Mouse (Mus musculus): ENCODE measurements around the gene Zfp217. TPM values are rescaled to one million over a fixed set of nuclear protein-coding genes. Genes with fewer than 3 reads are reported as not detected.
A peak's percentile ranks its signal among the peaks of the same experiment; 100 is the strongest.

The Zfp217 gene
- polyA plus RNA-seq, 2 experiments: 2.3 to 4.8 TPM

GRCm38 (mm10) chr2:170175661-170176150, 27.8 kb upstream of the Zfp217 start:
- H3K4me1 ChIP-seq (replicated peaks; ENCODE audit: control insufficient read depth in 2 of 2, insufficient read depth in 2 of 2, low read length in 1 of 2): peaks cover 26 to 43% of the 10 kb centered on the region in 2 experiments
- no peak for TF ChIP-seq CTCF (IDR thresholded peaks at IDR 0.05; ENCODE audit: low read depth)
- TF ChIP-seq EP300 (IDR thresholded peaks at IDR 0.05; ENCODE audit: low read depth): 0 out of 2 replicates have a peak, but pooled peaks have one; percentile 29

GRCm38 (mm10) chr2:170175190-170175589, 27.3 kb upstream of the Zfp217 start:
- Histone ChIP-seq H3K4me2 (ENCODE audit: low read depth) (peak overlapping the region; percentile 31; the same call in 1 of the 2 replicates), H3K36me3 (replicated peaks; ENCODE audit: control insufficient read depth, insufficient read depth, low read depth) (no peaks in the 10 kb centered on the region), H3K9me3 (ENCODE audit: control insufficient read depth, low read length) (no peaks in the 10 kb centered on the region), H3K27me3 (ENCODE audit: control insufficient read depth, insufficient read depth, low read length) (no peaks in the 10 kb centered on the region), H3K4me1 (replicated peaks; ENCODE audit: control insufficient read depth in 2 of 2, insufficient read depth in 2 of 2, low read length in 1 of 2) (peaks cover 26 to 43% of the 10 kb centered on the region in 2 experiments), H3K27ac (peak overlapping the region; percentile 68), H3K9ac (replicated peaks) (peak overlapping the region; percentile 29), H3K4me3 (ENCODE audit: insufficient read depth in 1 of 2, low read depth in 2 of 2, low read length in 2 of 2) (no peak overlapping the region)
- peak; percentile 51 for ATAC-seq (ENCODE audit: insufficient read depth)
- no peak for TF ChIP-seq CTCF (IDR thresholded peaks at IDR 0.05; ENCODE audit: low read depth)
- 47% methylated on average over 3 of the region's 3 CpGs for WGBS (ENCODE audit: insufficient replicate concordance)
- DNase-seq (ENCODE audit: low read depth in 3 of 3, low spot score in 3 of 3): no peak

More at GRCm38 (mm10) chr2:170175661-170176150, 27.8 kb upstream of the Zfp217 start:
- Histone ChIP-seq H3K27ac (peak overlapping the region; percentile 68), H3K36me3 (replicated peaks; ENCODE audit: control insufficient read depth, insufficient read depth, low read depth) (no peaks in the 10 kb centered on the region), H3K9ac (replicated peaks) (peak overlapping the region; percentile 29), H3K27me3 (ENCODE audit: control insufficient read depth, insufficient read depth, low read length) (no peaks in the 10 kb centered on the region), H3K4me3 (ENCODE audit: insufficient read depth in 1 of 2, low read depth in 2 of 2, low read length in 2 of 2) (no peak overlapping the region), H3K4me2 (ENCODE audit: low read depth) (peak overlapping the region; percentile 31; the same call in 1 of the 2 replicates), H3K9me3 (ENCODE audit: control insufficient read depth, low read length) (no peaks in the 10 kb centered on the region)
- WGBS (ENCODE audit: insufficient replicate concordance): 10% methylated on average over 7 of the region's 7 CpGs
- ATAC-seq (ENCODE audit: insufficient read depth) (peak; percentile 74), DNase-seq (ENCODE audit: low read depth in 3 of 3, low spot score in 3 of 3) (peak in 1 of 3 experiments; percentile 40)

GRCm38 (mm10) chr2:170169062-170169461, 21.2 kb upstream of the Zfp217 start:
- H3K4me2 ChIP-seq (ENCODE audit: low read depth): no peak overlapping the region

GRCm38 (mm10) chr2:170165649-170166048, 17.7 kb upstream of the Zfp217 start:
- Histone ChIP-seq H3K4me1 (replicated peaks; ENCODE audit: control insufficient read depth in 2 of 2, insufficient read depth in 2 of 2, low read length in 1 of 2) (peaks cover 0 to 9% of the 10 kb centered on the region in 2 experiments; a peak in 2 of 4 replicates), H3K36me3 (replicated peaks; ENCODE audit: control insufficient read depth, insufficient read depth, low read depth) (no peaks in the 10 kb centered on the region), H3K9me3 (ENCODE audit: control insufficient read depth, low read length) (no peaks in the 10 kb centered on the region), H3K4me3 (ENCODE audit: insufficient read depth in 1 of 2, low read depth in 2 of 2, low read length in 2 of 2) (no peak overlapping the region), H3K9ac (replicated peaks) (no peak overlapping the region), H3K4me2 (ENCODE audit: low read depth) (no peak overlapping the region), H3K27me3 (ENCODE audit: control insufficient read depth, insufficient read depth, low read length) (no peaks in the 10 kb centered on the region), H3K27ac (no peak overlapping the region)
- TF ChIP-seq CTCF (IDR thresholded peaks at IDR 0.05; ENCODE audit: low read depth) (no peak), EP300 (IDR thresholded peaks at IDR 0.05; ENCODE audit: low read depth) (no peak)
- WGBS (ENCODE audit: insufficient replicate concordance): 79% methylated on average over 10 of the region's 10 CpGs
- ATAC-seq (ENCODE audit: insufficient read depth): no peak
- DNase-seq (ENCODE audit: low read depth in 3 of 3, low spot score in 3 of 3): no peak

More at GRCm38 (mm10) chr2:170169062-170169461, 21.2 kb upstream of the Zfp217 start:
- no peak for DNase-seq (ENCODE audit: low read depth in 3 of 3, low spot score in 3 of 3)
- Histone ChIP-seq H3K27me3 (ENCODE audit: control insufficient read depth, insufficient read depth, low read length) (no peaks in the 10 kb centered on the region), H3K4me1 (replicated peaks; ENCODE audit: control insufficient read depth in 2 of 2, insufficient read depth in 2 of 2, low read length in 1 of 2) (peaks cover 5 to 14% of the 10 kb centered on the region in 2 experiments), H3K9me3 (ENCODE audit: control insufficient read depth, low read length) (no peaks in the 10 kb centered on the region), H3K36me3 (replicated peaks; ENCODE audit: control insufficient read depth, insufficient read depth, low read depth) (no peaks in the 10 kb centered on the region), H3K9ac (replicated peaks) (no peak overlapping the region), H3K27ac (no peak overlapping the region), H3K4me3 (ENCODE audit: insufficient read depth in 1 of 2, low read depth in 2 of 2, low read length in 2 of 2) (no peak overlapping the region)
- no peak for TF ChIP-seq CTCF (IDR thresholded peaks at IDR 0.05; ENCODE audit: low read depth)
- no peak for TF ChIP-seq EP300 (IDR thresholded peaks at IDR 0.05; ENCODE audit: low read depth)
- ATAC-seq (ENCODE audit: insufficient read depth): no peak

GRCm38 (mm10) chr2:170163671-170164462, 16.0 kb upstream of the Zfp217 start:
- Histone ChIP-seq H3K36me3 (replicated peaks; ENCODE audit: control insufficient read depth, insufficient read depth, low read depth) (no peaks in the 10 kb centered on the region), H3K4me1 (replicated peaks; ENCODE audit: control insufficient read depth in 2 of 2, insufficient read depth in 2 of 2, low read length in 1 of 2) (peaks cover 9 to 23% of the 10 kb centered on the region in 2 experiments), H3K4me3 (ENCODE audit: insufficient read depth in 1 of 2, low read depth in 2 of 2, low read length in 2 of 2) (no peak overlapping the region), H3K27me3 (ENCODE audit: control insufficient read depth, insufficient read depth, low read length) (no peaks in the 10 kb centered on the region), H3K27ac (no peak overlapping the region), H3K4me2 (ENCODE audit: low read depth) (no peak overlapping the region), H3K9ac (replicated peaks) (no peak overlapping the region), H3K9me3 (ENCODE audit: control insufficient read depth, low read length) (no peaks in the 10 kb centered on the region)
- DNase-seq (ENCODE audit: low read depth in 3 of 3, low spot score in 3 of 3): no peak
- no peak for ATAC-seq (ENCODE audit: insufficient read depth)
- TF ChIP-seq CTCF (IDR thresholded peaks at IDR 0.05; ENCODE audit: low read depth) (no peak), EP300 (IDR thresholded peaks at IDR 0.05; ENCODE audit: low read depth) (no peak)
- 62% methylated on average over 18 of the region's 18 CpGs for WGBS (ENCODE audit: insufficient replicate concordance)
